Mouse (Mus musculus) mesoderm, embryonic 11.5 days (tissue): Measurements from ENCODE around the gene Bcl2l10.
"Not testable (repeated sequence)": the region's sequence is repeated elsewhere in the genome, so short reads cannot be mapped to it uniquely, and the experiment has no call there.

Source experiments
- DNase-seq: peaks from one replicate; pipeline ENCODE4 v3.0.0-alpha.2; 2012; ENCODE audit warnings: low read depth, low spot score

Gene Bcl2l10

DNA sequence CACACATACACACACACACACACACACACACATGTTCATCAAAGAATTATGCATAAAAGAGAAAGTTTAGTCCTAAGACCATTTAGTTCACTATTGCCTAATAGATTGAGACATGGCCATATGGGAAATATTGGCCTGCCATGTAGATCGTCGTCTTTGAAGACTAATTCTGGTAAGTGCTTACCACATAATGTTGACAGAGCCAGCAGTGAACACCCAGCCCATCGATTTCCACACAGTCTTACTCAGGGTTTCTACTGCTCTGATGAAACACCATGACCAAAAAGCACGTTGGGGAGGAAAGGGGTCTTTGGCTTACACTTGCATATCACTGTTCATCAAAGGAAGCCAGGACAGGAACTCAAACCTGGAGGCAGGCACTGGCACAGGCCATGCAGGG is 5.1 kb upstream of the Bcl2l10 start:
- no peak for DNase-seq

DNA sequence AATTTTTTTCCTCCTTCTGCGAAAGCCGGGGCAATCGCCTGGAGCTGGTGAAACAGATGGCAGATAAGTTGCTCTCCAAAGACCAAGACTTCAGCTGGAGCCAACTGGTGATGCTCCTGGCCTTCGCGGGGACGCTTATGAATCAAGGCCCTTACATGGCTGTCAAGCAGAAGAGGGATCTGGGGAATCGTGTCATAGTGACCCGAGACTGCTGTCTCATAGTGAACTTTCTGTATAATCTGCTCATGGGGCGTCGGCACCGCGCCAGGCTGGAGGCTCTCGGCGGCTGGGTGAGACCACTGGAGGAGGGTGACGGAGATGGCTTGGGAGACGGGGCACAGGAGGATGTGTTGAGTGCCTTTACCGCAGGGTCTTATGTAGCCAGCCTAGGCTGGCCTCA is 508 bp downstream of the Bcl2l10 start:
- no peak for DNase-seq

DNA sequence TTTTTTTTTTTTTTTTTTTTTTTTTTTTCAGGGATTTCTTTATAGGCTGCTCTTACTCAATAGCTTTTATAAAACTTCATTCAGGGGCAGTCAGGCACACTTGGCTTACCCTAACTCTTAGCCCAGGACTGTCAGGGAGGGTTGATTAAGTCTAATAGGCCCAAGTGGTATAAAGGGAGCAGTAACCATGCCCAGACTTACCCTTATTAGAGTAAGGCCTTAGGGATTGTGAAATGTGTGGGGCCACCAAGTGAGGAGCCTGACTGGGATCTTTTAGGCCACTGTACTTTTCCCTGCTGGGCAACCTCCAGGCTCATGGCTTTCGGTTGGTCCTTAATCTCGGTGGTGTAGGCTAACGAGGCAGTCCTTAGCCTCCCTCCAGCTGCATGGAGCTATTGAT is 1.1 kb downstream of the Bcl2l10 start:
- no peak for DNase-seq

DNA sequence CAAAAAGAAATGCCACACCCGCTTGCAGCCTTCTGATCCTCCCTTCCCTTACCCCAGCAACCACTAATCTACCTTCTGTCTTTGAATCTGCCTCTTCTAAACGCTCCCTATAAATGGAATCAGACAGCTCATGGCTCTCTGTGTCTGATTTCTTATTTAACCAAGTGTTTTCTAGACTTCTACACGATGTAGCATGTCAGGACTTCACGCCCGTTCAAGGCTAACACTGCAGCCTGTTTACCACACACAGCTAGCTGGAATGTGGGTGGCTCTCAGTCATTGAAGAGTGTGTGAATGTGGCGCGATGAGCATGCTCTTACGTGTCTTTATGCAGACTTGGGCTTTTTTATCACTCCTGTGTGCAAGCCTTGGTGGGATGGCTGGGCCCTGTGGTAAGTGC is 5.5 kb downstream of the Bcl2l10 start:
- DNase-seq: no peak

DNA sequence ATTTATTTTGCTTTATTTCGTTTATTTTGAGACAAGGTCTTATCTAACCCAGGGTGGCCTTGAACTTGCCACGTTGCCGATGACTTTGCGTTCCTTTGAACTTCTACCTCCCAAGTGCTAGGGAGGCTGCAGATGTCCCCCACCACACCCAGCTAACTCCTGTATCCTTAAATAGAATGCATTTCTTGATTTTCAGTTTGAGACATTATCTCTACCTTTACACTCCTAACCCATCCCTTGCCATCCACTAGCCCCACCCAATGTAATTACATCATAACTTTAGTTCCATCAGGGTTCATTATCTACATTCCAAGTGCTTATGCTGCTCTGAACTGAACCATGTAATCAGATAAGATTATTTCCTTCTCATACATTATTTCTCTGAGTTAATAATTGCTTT is 8.2 kb downstream of the Bcl2l10 start:
- no peak for DNase-seq

DNA sequence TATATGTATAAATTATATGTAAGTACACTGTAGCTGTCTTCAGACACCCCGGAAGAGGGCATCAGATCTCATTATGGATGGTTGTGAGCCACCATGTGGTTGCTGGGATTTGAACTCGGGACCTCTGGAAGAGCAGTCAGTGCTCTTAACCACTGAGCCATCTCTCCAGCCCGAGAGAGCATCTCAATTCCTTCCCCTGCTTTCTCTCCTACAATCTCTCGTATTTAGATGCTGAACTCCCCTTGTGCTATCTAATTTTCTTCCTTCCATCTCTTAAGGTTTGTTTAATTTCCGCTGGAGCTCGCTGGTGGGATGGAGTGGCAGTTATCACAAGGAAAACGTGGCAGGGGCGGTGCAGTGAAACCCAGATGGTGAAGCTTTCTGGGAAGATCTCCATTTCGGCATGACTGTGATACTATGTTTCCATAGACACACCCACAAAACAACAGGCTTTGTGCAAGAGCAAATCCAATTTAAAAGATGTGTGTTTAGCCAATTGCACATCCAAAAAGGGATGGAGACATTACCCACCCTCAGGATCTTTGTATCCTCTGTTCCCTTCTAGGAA is 9.6 kb downstream of the Bcl2l10 start:
- DNase-seq: no peak

DNA sequence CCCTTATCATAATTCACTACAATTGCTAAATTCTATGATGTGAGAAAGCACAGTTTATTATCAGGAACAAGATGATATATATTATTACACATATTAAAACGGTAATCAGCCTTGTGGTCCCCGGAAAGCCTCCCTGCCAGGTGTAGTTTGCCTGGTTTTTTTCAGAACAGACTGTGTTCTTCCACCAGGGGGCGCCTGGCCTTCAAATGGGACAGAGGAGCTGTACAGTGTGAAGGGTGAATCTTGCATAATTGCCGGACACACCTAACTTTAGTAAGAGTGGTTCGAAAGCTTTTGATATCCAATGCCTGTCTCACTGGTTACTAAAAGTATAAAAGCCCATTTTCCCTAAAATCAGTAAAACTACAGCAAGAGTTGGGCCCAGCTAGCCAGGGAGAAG is 14.1 kb downstream of the Bcl2l10 start:
- DNase-seq: peak; percentile 56

DNA sequence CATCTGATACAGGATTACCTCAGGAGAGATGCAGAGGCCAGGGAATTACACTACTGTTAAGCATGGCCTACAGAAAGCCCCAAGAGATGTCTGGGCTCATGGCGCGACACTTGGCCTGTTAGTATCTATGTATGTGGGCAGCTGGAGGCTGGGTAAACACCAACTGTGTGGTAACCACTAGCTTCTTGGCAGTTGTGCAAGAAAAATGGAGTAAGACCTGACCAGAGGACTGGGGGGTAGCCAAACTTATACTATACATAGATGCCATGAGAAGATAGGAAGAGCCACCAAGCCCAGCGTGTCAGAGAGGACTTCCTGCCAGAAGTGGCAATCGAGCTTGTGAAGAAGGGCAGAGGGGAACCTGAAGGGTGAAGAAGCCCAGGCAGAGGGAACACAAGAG is 14.6 kb downstream of the Bcl2l10 start:
- DNase-seq: no peak

DNA sequence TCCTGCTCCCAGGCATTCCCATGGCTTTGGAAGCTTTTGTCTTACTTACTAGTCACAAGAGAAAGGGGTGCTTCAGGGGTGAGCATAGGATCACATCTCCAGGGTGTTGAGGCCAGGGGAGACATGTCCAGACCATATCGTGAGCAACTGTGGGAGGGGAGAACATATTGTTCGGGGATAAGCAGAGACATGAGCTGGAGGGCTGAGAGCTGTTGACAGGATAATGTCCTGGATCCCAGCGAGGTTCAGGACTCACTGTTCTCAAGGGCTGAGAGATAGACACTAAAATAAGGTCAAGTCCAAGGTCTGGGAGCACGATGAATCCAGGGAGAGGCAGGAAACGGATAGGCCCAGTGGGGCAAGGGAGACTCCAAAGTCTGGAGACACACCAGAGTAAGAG is 15.4 kb downstream of the Bcl2l10 start:
- no peak for DNase-seq

DNA sequence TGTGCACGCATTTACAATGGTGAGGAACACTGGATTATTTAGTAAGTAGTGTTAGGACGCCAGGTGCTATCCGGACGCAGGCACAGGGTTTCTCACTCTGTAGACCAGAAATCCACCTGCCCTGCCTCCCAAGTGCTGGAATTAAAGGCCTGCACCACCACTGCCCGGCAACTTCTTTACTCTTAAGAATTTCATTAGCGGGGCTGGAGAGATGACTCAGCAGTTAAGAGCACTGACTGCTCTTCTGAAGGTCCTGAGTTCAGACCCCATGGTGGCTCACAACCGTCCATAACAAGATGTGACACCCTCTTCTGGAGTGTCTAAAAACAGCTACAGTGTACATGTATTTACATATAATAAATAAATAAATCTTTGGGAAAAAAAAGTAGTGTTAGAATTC is 16.1 kb downstream of the Bcl2l10 start:
- DNase-seq: not testable (repeated sequence)

DNA sequence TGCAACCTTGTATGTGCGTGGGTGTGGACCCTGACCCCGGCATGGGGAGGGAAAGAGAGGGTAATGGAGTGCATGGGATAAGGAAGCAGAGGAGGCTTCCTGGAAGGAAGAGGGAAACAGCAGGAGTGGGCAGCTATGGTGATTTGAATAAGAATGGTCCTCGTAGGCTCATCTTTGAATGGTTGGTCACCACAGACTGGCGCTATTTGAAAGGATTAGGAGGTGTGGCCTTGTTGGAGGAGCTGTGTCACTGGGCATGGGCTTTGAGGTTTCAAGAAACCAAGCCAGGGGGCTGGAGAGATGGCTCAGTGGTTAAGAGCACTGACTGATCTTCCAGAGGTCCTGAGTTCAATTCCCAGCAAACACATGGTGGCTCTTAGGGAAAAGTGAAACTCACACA is 17.6 kb downstream of the Bcl2l10 start:
- DNase-seq: no peak

DNA sequence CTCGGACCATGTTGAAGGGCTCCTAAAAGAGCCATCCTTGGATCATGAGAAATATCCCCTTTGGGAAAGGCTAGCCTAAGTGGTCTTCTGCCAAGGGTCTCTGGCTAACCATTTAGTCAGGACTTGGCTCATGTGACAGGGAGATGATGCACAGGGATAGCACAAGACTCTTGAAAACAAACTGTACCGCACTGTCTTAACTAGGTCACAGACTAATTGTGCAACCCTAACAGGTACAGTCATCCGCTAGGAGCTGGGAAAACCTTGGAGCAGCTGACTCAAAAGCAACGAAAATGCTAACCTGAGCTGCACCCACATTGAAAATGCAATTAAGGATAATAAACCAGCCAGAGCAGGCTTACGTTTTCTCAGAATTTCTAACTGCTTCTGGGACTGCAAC is 18.6 kb downstream of the Bcl2l10 start:
- DNase-seq: no peak

DNA sequence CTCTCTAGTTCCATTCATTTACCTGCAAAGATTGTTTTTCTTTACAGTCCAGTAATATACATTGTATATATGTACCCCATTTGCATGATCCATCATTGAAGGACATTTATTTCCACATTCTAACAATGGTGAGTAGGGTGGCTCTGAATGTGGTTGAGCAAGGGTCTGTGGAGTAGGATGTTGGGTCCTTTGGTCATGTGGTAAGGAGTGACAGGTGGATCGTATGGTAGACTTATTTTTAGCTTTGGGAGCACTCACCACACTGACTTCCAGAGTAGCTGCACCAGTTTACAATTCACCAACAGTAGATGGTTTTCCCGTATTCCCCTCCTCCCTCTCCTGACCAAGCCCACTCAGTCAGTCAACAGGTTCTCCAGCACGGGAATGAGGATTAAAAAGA is 21.2 kb downstream of the Bcl2l10 start:
- no peak for DNase-seq

DNA sequence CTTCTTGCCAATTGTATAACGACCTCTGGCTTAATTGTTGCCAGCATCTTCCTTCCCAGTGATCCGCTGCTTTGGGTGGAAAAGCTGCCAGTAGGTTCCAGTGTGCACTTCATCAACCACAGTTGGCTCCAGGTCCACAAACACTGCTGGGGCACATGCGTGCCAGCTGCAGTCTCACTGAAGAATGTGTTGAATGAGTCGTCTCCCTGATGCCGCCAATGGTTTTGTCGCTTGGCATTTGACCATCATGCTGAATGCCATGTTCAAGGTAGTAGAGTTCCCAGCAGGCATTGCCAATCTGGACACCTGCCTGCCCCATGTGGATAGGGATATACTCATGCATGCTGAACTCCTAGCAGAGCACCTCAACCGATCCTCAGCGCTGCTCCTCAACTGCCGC is 28.0 kb downstream of the Bcl2l10 start:
- no peak for DNase-seq

DNA sequence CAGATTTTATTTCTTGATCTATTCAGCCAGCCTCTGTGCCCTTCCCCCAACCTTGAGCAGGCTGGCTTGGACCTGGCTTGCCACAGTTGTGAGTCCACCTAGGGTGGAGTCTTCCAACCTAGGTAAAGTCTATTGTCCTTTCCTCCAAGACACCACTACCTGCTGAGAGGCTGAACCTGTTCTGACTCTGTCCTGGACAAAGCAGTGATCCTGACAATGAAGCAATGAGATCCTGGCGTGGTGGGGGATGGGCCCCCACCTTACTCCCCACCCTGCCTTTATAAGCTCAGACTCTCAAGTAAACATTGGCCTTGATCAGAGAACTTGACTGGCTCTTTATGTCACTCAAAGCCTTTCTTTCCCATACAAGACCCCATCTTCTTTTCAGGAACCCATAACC is 28.9 kb downstream of the Bcl2l10 start:
- no peak for DNase-seq

DNA sequence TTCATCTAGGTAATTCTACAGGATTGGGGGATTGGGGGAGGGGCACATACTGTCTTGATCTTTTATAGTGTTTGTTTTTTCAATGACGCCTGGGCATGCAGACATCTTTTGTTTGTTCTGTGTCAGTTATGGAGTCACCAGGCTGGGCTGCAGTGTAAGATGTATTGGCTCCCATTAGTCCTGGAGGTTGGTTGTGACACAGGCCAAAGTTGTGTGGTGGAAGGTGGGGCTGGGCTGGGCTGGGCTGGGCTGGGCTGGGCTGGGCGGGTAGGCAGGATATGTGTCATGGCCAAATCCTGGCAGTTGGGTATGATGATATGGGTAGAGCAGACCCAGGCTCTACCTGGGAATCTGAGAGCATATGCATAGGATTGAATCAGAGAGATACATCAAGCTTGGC is 31.2 kb downstream of the Bcl2l10 start:
- no peak for DNase-seq

DNA sequence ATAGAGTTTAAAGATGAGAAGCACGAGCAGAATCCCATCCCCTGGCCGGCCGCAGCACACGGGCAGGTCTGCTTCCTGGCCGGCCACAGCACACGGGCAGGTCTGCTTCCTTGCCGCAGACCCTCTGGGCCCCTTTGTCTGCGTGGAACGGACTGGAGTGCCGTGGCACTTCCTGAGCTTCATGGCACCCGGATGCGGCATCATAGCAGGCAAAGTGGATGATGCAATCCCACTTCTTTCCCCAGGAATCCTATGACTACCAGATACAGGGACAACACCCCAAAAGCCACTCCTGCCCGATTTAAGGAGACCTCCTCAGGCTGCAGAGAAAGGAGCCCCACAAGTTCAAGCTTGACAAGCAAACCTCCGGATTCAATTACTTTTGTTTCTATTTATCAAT is 35.3 kb downstream of the Bcl2l10 start:
- DNase-seq: no peak

DNA sequence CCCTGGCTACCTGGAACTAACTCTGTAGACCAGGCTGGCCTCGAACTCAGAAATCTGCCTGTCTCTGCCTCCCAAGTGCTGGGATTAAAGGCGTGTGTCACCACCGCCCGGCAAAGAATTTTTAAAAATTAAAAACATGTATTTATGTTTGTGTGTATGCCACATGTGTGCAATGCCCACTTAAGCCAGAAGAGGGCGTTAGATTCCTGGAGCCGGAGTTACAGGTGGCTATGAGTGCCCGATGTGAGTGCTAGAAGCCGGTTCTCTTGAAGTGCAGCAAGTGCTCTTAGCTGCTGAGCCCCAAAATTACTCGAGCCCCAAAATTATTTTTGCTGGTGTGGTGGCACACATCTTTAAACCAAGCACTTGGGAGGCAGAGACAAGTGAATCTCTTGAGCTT is 36.2 kb downstream of the Bcl2l10 start:
- no peak for DNase-seq

DNA sequence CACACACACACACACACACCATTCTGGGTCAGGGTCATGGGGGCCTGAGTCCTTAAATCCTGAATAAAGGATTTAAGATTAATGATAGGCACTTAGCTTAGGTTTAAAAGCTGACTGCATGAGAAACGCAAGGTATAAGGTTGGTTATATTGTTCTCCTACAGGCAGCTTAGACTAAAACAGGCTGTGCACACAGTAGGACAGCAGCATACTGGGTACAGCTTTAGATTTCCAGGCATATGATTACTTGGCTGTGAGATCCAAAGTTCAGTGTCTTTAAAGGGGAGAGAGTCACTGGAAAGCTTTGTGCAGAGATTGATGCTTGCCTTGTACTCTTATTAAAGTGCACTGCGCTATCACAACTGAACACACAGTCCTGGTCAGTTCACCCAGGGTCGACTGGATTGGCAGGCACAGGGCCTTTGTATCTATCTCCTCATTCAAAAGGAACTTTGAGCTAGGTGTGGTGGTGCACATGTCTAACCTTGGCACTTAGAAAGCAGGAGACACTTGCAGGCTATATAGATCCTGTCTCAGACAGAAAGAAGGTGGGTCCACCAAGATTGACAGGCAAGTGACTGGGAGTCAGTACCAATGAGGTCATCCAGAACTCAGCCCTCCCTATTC is 36.9 kb downstream of the Bcl2l10 start:
- no peak for DNase-seq

DNA sequence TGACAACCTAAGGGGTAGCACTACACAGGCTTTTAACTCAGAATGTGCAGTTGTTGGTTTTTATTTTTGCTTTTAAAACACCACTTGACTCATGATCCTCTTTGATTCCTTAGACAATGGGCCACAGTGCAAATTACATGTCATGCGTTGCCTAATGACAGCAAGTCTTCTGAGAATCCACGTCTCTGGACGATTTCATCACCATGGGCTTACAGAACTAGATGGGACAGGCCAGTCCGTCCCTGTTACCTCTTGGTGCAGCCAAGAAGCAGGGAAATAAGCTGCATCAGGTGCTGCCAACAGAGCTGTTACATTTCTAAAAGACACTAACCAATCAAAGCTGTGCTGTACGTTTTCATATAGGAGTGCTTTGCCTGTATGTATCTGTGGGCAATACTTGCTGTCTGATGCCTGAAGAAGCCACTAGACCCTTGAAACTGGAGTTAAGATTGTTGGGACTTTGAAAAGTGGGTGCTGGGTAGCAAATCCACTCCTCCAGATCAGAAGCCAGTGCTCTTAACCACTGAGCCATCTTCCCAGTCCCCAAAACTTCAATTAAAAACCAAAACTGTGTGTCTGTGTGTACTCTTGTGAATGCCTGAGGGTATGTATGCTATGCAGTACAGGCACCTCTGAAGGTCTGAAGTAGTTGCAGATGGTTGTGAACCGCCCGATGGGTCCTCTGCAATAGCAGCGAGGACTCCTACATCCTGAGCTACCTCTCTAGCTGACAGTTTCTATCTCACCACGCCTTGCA is 37.8 kb downstream of the Bcl2l10 start:
- no peak for DNase-seq

DNA sequence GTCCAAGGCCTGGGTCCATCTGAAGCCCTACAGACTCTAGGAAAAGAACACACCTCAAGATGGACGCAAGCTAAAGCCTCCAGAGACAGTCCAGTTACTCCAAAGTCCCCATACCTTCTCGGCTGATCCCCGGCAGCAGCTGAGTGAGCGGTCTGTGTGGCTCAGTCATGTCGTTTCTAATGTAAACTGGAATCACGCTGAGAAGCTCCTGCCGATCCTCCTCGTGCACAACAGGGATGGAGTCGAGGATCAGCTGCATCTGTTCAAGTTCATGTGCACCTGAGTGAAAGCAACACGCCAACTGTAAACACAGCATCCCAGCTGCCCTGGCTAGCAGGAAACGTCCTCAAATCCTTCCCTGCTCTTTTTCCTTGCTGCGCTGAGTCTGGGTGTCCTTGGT is 45.7 kb downstream of the Bcl2l10 start:
- DNase-seq: no peak

DNA sequence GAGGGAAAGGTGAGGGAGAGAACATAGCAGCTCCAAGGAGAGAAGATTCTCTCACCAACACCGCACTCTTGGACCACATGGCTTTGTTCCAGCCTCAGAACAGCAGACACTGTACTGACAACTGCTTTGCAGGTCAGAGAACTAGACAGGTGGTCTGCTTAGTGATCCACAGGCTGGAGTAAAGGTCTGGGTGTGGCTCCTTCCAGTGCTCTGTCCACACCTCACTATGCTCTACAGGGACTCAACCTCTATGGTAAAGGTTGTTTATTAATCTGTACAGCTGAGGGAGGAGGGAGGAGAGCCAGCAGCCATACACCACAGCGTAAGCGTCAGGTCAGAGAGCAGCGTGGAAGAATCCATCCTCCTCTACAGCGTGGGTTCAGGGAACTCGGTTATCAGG is 48.4 kb downstream of the Bcl2l10 start:
- DNase-seq: no peak

DNA sequence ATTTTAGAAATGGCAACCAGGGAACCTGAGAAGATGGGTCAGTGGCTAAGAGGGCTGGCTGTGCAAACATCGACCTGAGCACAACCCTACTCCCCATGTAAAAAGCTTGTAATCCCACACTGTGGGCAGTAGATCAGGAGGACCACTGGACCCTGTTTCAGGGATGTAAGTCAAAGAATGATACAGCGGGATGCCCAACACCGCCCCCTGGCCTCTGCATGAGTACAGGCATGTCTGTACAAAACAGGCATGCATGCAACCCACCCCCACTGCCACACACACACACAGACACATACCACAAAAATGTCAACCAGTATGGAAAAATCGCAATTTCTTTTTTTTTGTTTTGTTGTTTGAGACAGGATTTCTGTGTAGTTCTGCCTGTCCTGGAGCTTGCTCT is 51.5 kb downstream of the Bcl2l10 start:
- no peak for DNase-seq
